Mouse (Mus musculus) embryonic facial prominence, embryonic 11.5 days (tissue): ENCODE data around the gene Magt1. TPM values are rescaled to one million over a fixed set of nuclear protein-coding genes. Genes with fewer than 3 reads are reported as not detected.
"Not testable (repeated sequence)": the region's sequence is repeated elsewhere in the genome, so short reads cannot be mapped to it uniquely, and the experiment has no call there.

Experiments used
- ATAC-seq: fragments of 200-750 bp; cut with Nextera tagmentation; replicated peaks from 2 replicates; pipeline ENCODE4 v1.8.0; 2017; ENCODE audit warnings: low read depth; ENCODE audit not compliant: insufficient number of reproducible peaks, low FRiP score, low TSS enrichment
- DNase-seq: peaks from one replicate; pipeline ENCODE4 v3.0.0-alpha.2; 2015; ENCODE audit warnings: low spot score
- H3K27ac ChIP-seq: fragments of 300-500 bp; sonication (generic); replicated peaks from 2 replicates; pipeline ENCODE4 v1.5.1; 2014; ENCODE audit warnings: mild to moderate bottlenecking, low read depth, low read length, control low read depth
- H3K27me3 ChIP-seq: fragments of 300-500 bp; sonication (generic); 2 replicates; pipeline ENCODE4 v1.6.1; 2014; ENCODE audit warnings: mild to moderate bottlenecking, low read length, moderate library complexity, mixed read lengths; ENCODE audit not compliant: control insufficient read depth, insufficient read depth
- H3K36me3 ChIP-seq: fragments of 300-500 bp; sonication (generic); replicated peaks from 2 replicates; pipeline ENCODE4 v1.6.1; 2014; ENCODE audit warnings: low read depth, mild to moderate bottlenecking, low read length, moderate library complexity, mixed read lengths; ENCODE audit not compliant: control insufficient read depth, insufficient read depth
- H3K4me1 ChIP-seq: fragments of 300-500 bp; sonication (generic); 2 replicates; pipeline ENCODE4 v1.6.1; 2014; ENCODE audit warnings: low read length, mixed read lengths; ENCODE audit not compliant: control insufficient read depth, insufficient read depth
- H3K4me2 ChIP-seq: fragments of 300-500 bp; sonication (generic); 2 replicates; pipeline ENCODE4 v1.6.1; 2014; ENCODE audit warnings: low read depth, mild to moderate bottlenecking, control low read depth, low read length, moderate library complexity
- H3K4me3 ChIP-seq: fragments of 300-500 bp; sonication (generic); 2 replicates; pipeline ENCODE4 v1.5.1; 2014; ENCODE audit warnings: low read depth, low read length, control low read depth
- H3K9ac ChIP-seq: fragments of 300-500 bp; sonication (generic); replicated peaks from 2 replicates; pipeline ENCODE4 v1.6.1; 2014; ENCODE audit warnings: mild to moderate bottlenecking, control low read depth, low read length
- H3K9me3 ChIP-seq: fragments of 300-500 bp; sonication (generic); replicated peaks from 2 replicates; pipeline ENCODE4 v1.6.1; 2016; ENCODE audit warnings: mild to moderate bottlenecking, low read length, inconsistent platforms, mixed read lengths; ENCODE audit not compliant: control insufficient read depth
- WGBS: fragments of 180-500 bp; shearing (Covaris S2); extraction: QIAGEN DNeasy Blood & Tissue Kit; methylation state at CpG from one replicate; pipeline ENCODE4 v1.1.7; 2014; 5-methylcytosine and 5-hydroxymethylcytosine counted together
- polyA plus RNA-seq: library from polyadenylated mRNA; unstranded; fragments of >200 nt; fragmentation: Nextera tagmentation; extraction: Ambion mirVana; gene quantifications from 2 replicates; pipeline ENCODE4 v1.2.1, GENCODE M21; 2014

The Magt1 gene
- polyA plus RNA-seq, 1 experiment from 2014 or later = 68.9 TPM

DNA sequence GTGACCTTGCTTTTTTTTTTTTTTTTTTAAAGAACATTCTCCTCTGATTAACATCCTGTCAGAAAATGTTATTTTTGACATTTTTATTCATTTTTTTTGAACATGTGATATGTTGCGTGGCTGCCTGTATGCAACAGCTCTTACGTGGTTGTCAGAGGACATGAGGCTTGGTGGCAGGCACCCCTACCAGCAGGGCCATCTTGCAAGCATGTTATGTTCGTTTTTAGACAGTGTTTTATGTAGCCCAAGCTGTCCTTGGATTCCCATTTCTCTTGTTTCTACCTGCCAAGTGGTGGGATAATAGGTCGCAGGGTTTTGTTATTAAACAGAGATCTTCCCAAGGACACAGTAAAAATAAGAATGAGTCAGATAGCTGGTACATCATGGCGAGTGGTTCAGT lies 18.5 kb upstream of the Magt1 start:
- Histone ChIP-seq H3K9ac (no peak overlapping the region), H3K4me2 (no peak overlapping the region), H3K9me3 (no peaks in the 10 kb centered on the region), H3K36me3 (no peaks in the 10 kb centered on the region), H3K4me1 (no peaks in the 10 kb centered on the region), H3K27ac (no peak overlapping the region), H3K4me3 (no peak overlapping the region), H3K27me3 (no peaks in the 10 kb centered on the region)
- DNase-seq (no peak), ATAC-seq (no peak)
- 82% methylated on average over 5 of the region's 5 CpGs for WGBS

DNA sequence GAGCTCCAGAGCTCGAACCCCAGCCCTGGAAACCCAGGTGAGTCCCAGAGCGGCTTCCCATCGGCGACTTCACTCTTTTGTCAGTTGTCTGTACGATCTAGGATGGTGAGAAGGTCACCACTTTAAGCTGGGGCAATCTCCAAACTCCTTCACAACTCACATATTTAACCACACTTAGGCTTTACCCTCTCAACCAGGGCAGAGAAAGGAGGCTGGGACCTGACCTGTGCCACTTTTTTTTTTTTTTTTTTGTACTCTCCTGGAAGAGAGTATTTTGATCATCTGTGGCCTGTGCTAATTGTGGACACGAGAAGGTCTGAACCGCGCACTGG lies 15.6 kb upstream of the Magt1 start:
- H3K27ac ChIP-seq = no peak overlapping the region; the same call in 1 of the 2 replicates
- H3K4me1 ChIP-seq = no peaks in the 10 kb centered on the region
- no peaks in the 10 kb centered on the region for H3K9me3 ChIP-seq
- peak overlapping the region; percentile 10; the same call in 1 of the 2 replicates for H3K4me2 ChIP-seq
- 14% methylated on average over 8 of the region's 8 CpGs for WGBS
- H3K36me3 ChIP-seq = no peaks in the 10 kb centered on the region
- H3K9ac ChIP-seq = peak overlapping the region; percentile 64
- ATAC-seq (no peak; the same call in 1 of the 2 replicates), DNase-seq (no peak)
- H3K4me3 ChIP-seq = peak overlapping the region; percentile 48
- H3K27me3 ChIP-seq = no peaks in the 10 kb centered on the region

- no peak within 1 kb of the TSS; the same call in 1 of the 2 replicates for H3K27ac ChIP-seq
- H3K4me2 ChIP-seq = peak within 1 kb of the TSS; percentile 34
- peak; percentile 94 for ATAC-seq
- 20% methylated on average over 35 of the region's 36 CpGs for WGBS
- no peaks in the 10 kb centered on the region for H3K36me3 ChIP-seq
- no peaks in the 10 kb centered on the region for H3K27me3 ChIP-seq
- peak within 1 kb of the TSS; percentile 64 for H3K9ac ChIP-seq
- H3K4me3 ChIP-seq = peak within 1 kb of the TSS; percentile 48
- no peaks in the 10 kb centered on the region for H3K9me3 ChIP-seq
- no peaks in the 10 kb centered on the region for H3K4me1 ChIP-seq
- peak; percentile 93 for DNase-seq
These were observed 15.0 kb upstream of the Magt1 start, which contains the start of gene Atp7a for GRCm38 (mm10) chrX:106026418-106027342. Gene Atp7a, plus strand, starts transcription at chrX:106027276.

- H3K4me3 ChIP-seq = no peak overlapping the region
- no peaks in the 10 kb centered on the region for H3K36me3 ChIP-seq
- WGBS = 91% methylated on average over 4 of the region's 4 CpGs
- H3K27me3 ChIP-seq = no peaks in the 10 kb centered on the region
- no peaks in the 10 kb centered on the region for H3K4me1 ChIP-seq
- H3K9ac ChIP-seq = no peak overlapping the region
- H3K4me2 ChIP-seq = no peak overlapping the region
- H3K9me3 ChIP-seq = no peaks in the 10 kb centered on the region
- H3K27ac ChIP-seq = no peak overlapping the region
- no peak for DNase-seq
- no peak for ATAC-seq
These were observed 5.8 kb upstream of the Magt1 start for GRCm38 (mm10) chrX:106017516-106017915.

- no peak for ATAC-seq
- Histone ChIP-seq H3K9me3 (no peaks in the 10 kb centered on the region), H3K27me3 (no peaks in the 10 kb centered on the region), H3K4me3 (no peak overlapping the region), H3K4me1 (no peaks in the 10 kb centered on the region), H3K36me3 (no peaks in the 10 kb centered on the region), H3K4me2 (no peak overlapping the region), H3K9ac (no peak overlapping the region), H3K27ac (no peak overlapping the region)
- no peak for DNase-seq
- WGBS = 89% methylated on average over 3 of the region's 3 CpGs
These were observed 5.4 kb upstream of the Magt1 start for GRCm38 (mm10) chrX:106017102-106017501.

- H3K36me3 ChIP-seq = no peaks in the 10 kb centered on the region
- H3K27ac ChIP-seq = peak within 1 kb of the TSS; percentile 56; the same call in 1 of the 2 replicates
- no peaks in the 10 kb centered on the region for H3K4me1 ChIP-seq
- ATAC-seq (no peak; the same call in 1 of the 2 replicates), DNase-seq (peak; percentile 92)
- peak within 1 kb of the TSS; percentile 52 for H3K4me3 ChIP-seq
- H3K9ac ChIP-seq = peak within 1 kb of the TSS; percentile 66
- peak within 1 kb of the TSS; percentile 23; the same call in 1 of the 2 replicates for H3K4me2 ChIP-seq
- no peaks in the 10 kb centered on the region for H3K9me3 ChIP-seq
- 16% methylated on average over 26 of the region's 26 CpGs for WGBS
- no peaks in the 10 kb centered on the region for H3K27me3 ChIP-seq
These were observed 4.0 kb upstream of the Magt1 start, which contains the start of gene Cox7b for GRCm38 (mm10) chrX:106015571-106016322. Gene Cox7b, plus strand, starts transcription at chrX:106015700.

DNA sequence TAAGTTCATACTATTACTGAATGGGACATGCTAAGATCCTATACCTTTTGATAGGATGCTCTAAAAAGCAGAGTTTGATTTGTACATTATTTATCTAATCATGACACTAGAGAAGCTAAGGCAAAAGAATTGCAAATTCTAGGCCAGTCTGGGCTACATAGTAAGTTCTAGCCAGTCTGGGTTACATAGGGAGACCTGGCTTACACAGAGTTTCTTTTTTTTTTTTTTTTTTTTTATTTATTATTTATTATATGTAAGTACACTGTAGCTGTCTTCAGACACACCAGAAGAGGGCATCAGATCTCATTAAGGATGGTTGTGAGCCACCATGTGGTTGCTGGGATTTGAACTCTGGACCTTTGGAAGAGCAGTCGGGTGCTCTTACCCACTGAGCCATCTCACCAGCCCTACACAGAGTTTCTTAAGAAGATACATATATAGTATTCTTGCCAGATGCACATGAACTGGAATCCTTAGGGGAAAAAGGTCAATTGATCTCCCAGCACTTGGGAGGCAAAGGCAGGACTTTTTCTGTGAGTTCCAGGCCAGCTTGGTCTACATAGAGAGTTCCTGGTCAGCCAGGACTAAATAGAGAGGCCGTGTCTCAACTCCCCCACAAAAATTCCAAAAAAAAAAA lies 3.2 kb upstream of the Magt1 start:
- H3K4me2 ChIP-seq, DNase-seq, H3K9me3 ChIP-seq, ATAC-seq, H3K4me3 ChIP-seq, H3K27ac ChIP-seq, H3K4me1 ChIP-seq, H3K36me3 ChIP-seq, H3K27me3 ChIP-seq, H3K9ac ChIP-seq: not testable (repeated sequence)
- 39% methylated on average over 1 of the region's 2 CpGs for WGBS
